Mouse (Mus musculus) E14TG2a.4 (cell line): ENCODE results near the gene Orm2.

ENCODE experiments used
- H3K27me3 ChIP-seq: 2 replicates; pipeline ENCODE4 v1.6.1; 2014; ENCODE audit warnings: low read length, control low read depth; ENCODE audit not compliant: insufficient read depth
- H3K36me3 ChIP-seq: 2 replicates; pipeline ENCODE4 v1.6.1; 2014; ENCODE audit warnings: low read length, control low read depth; ENCODE audit not compliant: insufficient read depth
- H3K4me1 ChIP-seq: replicated peaks from 2 replicates; pipeline ENCODE4 v1.6.1; 2014; ENCODE audit warnings: low read depth, low read length, control low read depth
- H3K4me3 ChIP-seq: replicated peaks from 2 replicates; pipeline ENCODE4 v1.5.1; 2014; ENCODE audit warnings: mild to moderate bottlenecking, low read length
- H3K9me3 ChIP-seq: 2 replicates; pipeline ENCODE4 v1.6.1; 2014; ENCODE audit warnings: low read length, control low read depth
- CTCF ChIP-seq: conservative IDR thresholded peaks from 2 replicates; pipeline ENCODE4 v1.5.1; 2014; ENCODE audit warnings: low read length
- NANOG ChIP-seq: IDR thresholded peaks from 2 replicates; pipeline ENCODE4 v1.6.1; 2014; ENCODE audit warnings: borderline replicate concordance, low read length, mixed read lengths
- POU5F1 ChIP-seq: IDR thresholded peaks from 2 replicates; pipeline ENCODE4 v1.6.1; 2014; ENCODE audit warnings: low read length, borderline replicate concordance

Orm2 gene

DNA sequence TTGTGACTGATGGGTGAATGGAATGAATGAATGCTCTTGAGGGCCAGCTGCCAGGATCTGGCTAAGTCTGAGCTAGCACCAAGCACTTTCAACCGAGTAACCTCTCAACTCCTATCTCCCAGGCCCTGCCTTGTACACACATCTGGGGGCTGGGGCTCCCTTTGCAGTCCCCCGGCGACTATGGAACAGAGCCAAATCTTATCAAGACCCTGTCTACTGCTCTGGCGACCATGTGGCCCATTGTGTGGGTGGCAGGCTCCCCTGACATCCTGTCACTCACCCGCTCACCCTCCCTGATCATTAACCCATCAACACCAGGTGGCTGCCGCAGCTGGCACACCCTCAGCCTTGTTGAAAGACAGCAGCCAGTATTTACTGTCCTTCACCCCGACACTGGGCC, 42.8 kb downstream of the Orm2 start:
- TF ChIP-seq NANOG (no peak), POU5F1 (no peak), CTCF (no peak)
- no peaks in the 10 kb centered on the region for H3K9me3 ChIP-seq
- H3K4me1 ChIP-seq = peaks cover 49% of the 10 kb centered on the region
- H3K27me3 ChIP-seq = peaks cover 3% of the 10 kb centered on the region
- H3K36me3 ChIP-seq = peaks cover 8% of the 10 kb centered on the region; the same call in 1 of the 2 replicates
- H3K4me3 ChIP-seq = no peak overlapping the region

DNA sequence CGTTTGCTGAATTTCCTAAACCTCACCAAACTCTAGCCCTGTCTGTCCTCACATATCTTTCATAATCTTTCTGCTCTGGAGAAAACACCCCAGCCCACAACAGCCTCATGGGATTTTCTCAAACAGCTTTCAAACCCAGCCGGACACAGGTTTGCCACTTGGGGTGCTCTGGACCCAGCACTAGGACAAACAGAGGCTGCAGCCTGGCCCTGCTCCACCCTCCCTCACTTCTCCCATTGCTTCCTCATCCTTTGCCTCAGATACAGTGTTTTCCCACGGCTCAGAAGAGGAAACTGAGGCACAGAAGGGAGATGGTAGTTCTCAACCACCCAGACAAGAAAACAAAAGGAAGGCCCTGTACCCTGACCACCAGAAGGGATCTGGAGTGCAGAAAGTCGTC, 43.4 kb downstream of the Orm2 start:
- H3K36me3 ChIP-seq = peaks cover 6% of the 10 kb centered on the region; the same call in 1 of the 2 replicates
- no peaks in the 10 kb centered on the region for H3K9me3 ChIP-seq
- no peak overlapping the region for H3K4me3 ChIP-seq
- peaks cover 3% of the 10 kb centered on the region for H3K27me3 ChIP-seq
- TF ChIP-seq NANOG = no peak
- no peak for TF ChIP-seq CTCF
- TF ChIP-seq POU5F1 = no peak
- H3K4me1 ChIP-seq = peaks cover 49% of the 10 kb centered on the region

DNA sequence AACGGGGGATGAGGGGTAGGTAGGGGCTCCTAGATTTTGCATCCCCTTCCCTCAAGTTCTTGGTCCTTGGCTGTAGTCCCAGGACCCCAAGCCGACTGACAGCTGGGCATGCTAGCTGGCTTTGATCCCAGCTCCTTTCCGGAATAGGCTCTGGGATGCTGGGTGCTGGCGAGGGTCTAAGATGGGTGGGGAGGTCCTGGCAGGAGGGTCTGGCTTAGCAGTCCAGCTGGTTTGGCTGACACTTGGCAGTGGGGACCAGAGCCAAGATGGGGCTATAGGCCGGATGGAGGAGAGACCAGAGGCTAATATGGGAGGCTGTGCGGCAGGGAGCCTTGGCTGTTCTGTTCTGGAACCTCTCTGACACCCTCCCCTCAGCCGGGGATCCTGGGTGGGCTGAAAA, 46.0 kb downstream of the Orm2 start:
- Histone ChIP-seq H3K4me1 (peaks cover 47% of the 10 kb centered on the region), H3K9me3 (no peaks in the 10 kb centered on the region), H3K4me3 (no peak overlapping the region), H3K27me3 (peaks cover 3% of the 10 kb centered on the region), H3K36me3 (peaks cover 5% of the 10 kb centered on the region; the same call in 1 of the 2 replicates)
- TF ChIP-seq CTCF = no peak
- TF ChIP-seq NANOG = no peak
- no peak for TF ChIP-seq POU5F1

DNA sequence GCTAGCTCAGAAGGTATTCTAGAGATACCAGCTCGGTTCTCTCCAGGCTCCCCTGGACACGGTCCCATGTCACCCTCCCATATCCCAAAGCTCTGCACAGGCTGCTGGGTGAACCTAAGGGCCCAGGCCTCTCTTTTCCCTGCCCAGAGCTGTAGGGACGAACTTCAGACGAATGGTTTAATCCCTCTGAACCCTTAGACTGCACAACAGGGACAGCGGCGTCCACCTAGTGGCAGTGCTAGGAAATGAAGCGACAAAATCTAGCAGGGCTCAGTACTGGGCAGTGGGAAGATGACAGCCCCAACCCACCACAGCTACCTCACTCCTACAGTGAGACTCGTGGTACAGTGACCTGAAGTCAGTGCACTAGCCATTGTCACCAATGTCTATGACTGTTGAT, 46.4 kb downstream of the Orm2 start:
- H3K36me3 ChIP-seq = peaks cover 5% of the 10 kb centered on the region; the same call in 1 of the 2 replicates
- H3K27me3 ChIP-seq = peaks cover 3% of the 10 kb centered on the region
- no peak overlapping the region for H3K4me3 ChIP-seq
- TF ChIP-seq NANOG (no peak), CTCF (peak; percentile 56), POU5F1 (no peak)
- H3K9me3 ChIP-seq = no peaks in the 10 kb centered on the region
- peaks cover 42% of the 10 kb centered on the region for H3K4me1 ChIP-seq

DNA sequence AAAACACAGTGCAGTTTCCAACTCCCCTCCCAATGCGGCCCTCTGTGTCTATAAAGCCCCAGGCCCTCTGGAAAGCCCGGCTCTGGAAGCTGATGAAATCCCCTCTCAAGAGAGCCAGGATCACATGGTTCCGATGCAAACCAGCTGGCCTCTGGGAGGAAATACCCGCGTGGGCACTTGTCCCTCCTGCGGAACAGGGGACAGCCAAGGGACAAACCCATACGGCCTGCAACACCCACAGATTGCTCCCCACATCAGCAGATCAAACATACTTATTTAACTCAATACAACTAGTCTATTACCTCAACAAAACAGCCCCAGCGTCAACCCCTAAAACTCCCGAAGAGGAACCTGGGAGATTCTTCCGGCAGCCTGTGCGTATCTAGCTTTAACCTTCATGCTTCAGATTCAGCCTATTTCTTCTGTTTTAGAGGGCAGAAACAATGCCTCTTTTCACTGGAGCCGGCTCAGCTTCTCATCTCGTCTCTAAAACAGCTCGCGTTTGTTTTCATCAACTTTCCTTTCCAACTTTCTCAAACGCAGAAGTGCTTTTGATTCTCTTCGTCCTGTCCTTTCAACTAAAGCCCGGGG, 47.2 kb downstream of the Orm2 start:
- TF ChIP-seq CTCF (no peak), NANOG (no peak), POU5F1 (no peak)
- Histone ChIP-seq H3K9me3 (no peaks in the 10 kb centered on the region), H3K4me1 (peaks cover 35% of the 10 kb centered on the region)

DNA sequence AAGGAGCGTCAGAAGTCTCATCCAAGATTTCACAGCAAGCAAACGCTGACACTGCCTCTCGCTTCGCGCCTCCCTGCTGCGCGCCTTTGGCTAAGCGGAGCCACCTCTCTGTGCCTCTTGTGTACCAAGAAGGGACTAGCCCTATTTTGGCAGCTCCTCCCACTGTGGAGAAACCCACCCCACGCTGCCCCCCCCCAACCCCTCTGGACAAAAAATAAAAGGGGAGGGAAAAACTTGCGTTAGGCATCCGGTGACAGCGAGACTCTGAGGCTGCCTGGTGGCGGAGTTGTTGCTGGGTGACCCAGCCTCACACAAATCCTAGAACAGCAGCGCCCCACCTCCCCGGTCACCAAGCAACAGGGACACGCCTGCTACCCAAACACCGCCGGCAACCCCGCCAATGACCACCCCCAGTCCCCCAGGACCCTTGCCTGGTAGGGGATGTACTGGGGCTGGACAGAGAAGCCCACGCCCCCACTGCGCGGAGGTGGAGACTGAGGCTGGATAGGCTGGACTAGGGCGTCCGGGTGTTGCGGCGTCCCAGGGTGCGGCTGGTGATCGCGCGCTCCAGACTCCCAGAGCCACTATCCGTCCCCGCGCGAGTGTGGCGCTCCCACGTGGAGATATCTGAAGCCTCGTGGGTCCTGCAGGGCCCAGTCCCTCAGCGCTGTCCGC, 47.8 kb downstream of the Orm2 start:
- TF ChIP-seq CTCF (no peak), POU5F1 (no peak), NANOG (no peak)
- Histone ChIP-seq H3K36me3 (peaks cover 5% of the 10 kb centered on the region; the same call in 1 of the 2 replicates), H3K9me3 (no peaks in the 10 kb centered on the region), H3K27me3 (peaks cover 3% of the 10 kb centered on the region), H3K4me3 (peak overlapping the region; percentile 83), H3K4me1 (peaks cover 29% of the 10 kb centered on the region)

More for the DNA sequence above, 47.2 kb downstream of the Orm2 start:
- Histone ChIP-seq H3K27me3 (peaks cover 3% of the 10 kb centered on the region), H3K36me3 (peaks cover 5% of the 10 kb centered on the region; the same call in 1 of the 2 replicates), H3K4me3 (peak overlapping the region; percentile 83)

DNA sequence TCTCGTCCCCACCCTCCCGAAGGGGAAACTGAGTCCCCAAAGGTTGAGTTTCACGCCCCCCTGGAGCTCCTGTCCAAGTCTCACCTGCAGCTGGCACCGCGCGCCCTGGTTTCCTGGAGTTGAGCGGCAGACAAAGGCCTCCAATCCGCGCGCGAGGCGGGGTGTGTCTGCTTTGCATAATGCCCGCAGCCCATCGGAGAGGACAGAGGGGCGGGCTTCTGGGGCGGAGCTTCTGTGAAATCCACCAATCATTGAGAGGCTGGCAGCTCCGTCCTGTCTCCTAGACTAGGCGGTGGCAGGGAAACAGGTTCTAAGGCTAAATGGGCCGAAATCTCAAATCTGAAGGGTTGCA, 48.3 kb downstream of the Orm2 start:
- Histone ChIP-seq H3K4me1 (peaks cover 29% of the 10 kb centered on the region), H3K36me3 (peaks cover 7% of the 10 kb centered on the region; the same call in 1 of the 2 replicates), H3K9me3 (no peaks in the 10 kb centered on the region), H3K4me3 (peak overlapping the region; percentile 83), H3K27me3 (peaks cover 3% of the 10 kb centered on the region)
- TF ChIP-seq CTCF (no peak), POU5F1 (no peak), NANOG (no peak)

DNA sequence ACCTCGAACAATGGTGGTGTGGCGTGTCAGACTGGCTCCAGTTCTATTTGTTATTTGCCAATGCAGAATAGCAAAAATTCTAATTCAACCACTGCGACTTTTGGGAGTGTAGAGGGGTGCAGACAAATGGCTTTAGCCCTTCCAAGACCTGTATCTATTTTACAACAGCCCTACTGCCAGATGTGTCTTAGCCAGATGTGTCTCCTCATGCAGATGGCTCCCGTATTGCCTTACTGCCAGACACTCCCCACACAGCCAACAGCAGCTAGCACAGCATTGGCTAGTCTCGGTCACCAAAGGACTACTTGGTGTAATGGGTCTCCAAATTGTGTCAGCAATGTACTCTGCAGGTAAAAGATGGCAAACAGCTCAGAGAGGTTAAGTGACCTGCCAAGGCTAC, 49.0 kb downstream of the Orm2 start:
- Histone ChIP-seq H3K36me3 (peaks cover 8% of the 10 kb centered on the region; the same call in 1 of the 2 replicates), H3K27me3 (peaks cover 3% of the 10 kb centered on the region), H3K9me3 (no peaks in the 10 kb centered on the region), H3K4me1 (peaks cover 32% of the 10 kb centered on the region), H3K4me3 (peak overlapping the region; percentile 83)
- no peak for TF ChIP-seq POU5F1
- no peak for TF ChIP-seq CTCF
- no peak for TF ChIP-seq NANOG

DNA sequence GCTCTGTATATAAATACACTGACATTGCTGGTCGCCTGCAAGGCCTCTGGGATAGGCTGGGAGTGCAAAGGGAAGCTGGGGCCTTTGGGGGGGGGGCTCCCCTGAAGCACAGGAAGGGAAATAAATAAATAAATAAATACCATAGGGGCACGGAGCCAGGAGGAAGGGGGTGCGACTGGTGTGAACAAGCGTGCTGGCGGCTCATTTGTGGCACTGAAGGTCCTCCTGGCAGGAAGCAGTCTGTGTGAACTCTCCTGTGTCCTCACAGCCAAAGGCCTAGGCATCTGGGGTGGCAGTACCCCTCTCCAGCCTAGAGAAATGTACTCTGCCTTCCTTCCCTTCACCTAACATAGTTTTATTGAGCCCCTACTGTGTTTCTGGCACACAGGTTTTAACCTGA, 52.7 kb downstream of the Orm2 start:
- H3K4me3 ChIP-seq = no peak overlapping the region
- H3K36me3 ChIP-seq = peaks cover 5% of the 10 kb centered on the region; the same call in 1 of the 2 replicates
- TF ChIP-seq NANOG (no peak), CTCF (no peak), POU5F1 (no peak)
- peaks cover 49% of the 10 kb centered on the region for H3K4me1 ChIP-seq
- H3K9me3 ChIP-seq = no peaks in the 10 kb centered on the region
- H3K27me3 ChIP-seq = no peaks in the 10 kb centered on the region
